Mouse (Mus musculus): ENCODE measurements around the gene Gbp8. TPM values are rescaled to one million over a fixed set of nuclear protein-coding genes. Genes with fewer than 3 reads are reported as not detected.
A peak's percentile ranks its signal among the peaks of the same experiment; 100 is the strongest.
"Not testable (repeated sequence)": the region's sequence is repeated elsewhere in the genome, so short reads cannot be mapped to it uniquely, and the experiment has no call there.

The Gbp8 gene
- polyA plus RNA-seq, 1 experiment from 2014 or later: 0.29 TPM

GRCm38 (mm10) chr5:105113656-105114055 is 25.7 kb downstream of the Gbp8 start:
- Histone ChIP-seq H3K27me3 (replicated peaks; ENCODE audit: low read depth, poor library complexity, severe bottlenecking) (no peaks in the 10 kb centered on the region), H3K36me3 (replicated peaks) (no peaks in the 10 kb centered on the region), H3K4me1 (peaks cover 4% of the 10 kb centered on the region; the same call in 1 of the 2 replicates), H3K4me3 (no peak overlapping the region), H3K9me3 (no peaks in the 10 kb centered on the region), H3K27ac (replicated peaks) (no peak overlapping the region)
- WGBS: 91% methylated on average over 5 of the region's 5 CpGs
- no peak for DNase-seq (ENCODE audit: low spot score)

GRCm38 (mm10) chr5:105110271-105110852 is 29.0 kb downstream of the Gbp8 start:
- not testable (repeated sequence) for H3K27me3 ChIP-seq (replicated peaks; ENCODE audit: low read depth, poor library complexity, severe bottlenecking); H3K4me3 ChIP-seq; H3K27ac ChIP-seq (replicated peaks); H3K4me1 ChIP-seq; H3K36me3 ChIP-seq (replicated peaks); H3K9me3 ChIP-seq
- WGBS: 16% methylated on average over 4 of the region's 4 CpGs
- peak; percentile 10 for DNase-seq (ENCODE audit: low spot score)

GRCm38 (mm10) chr5:105109775-105110174 is 29.6 kb downstream of the Gbp8 start:
- whole genome bisulfite sequencing: 34% methylated on average over 1 of the region's 1 CpGs

DNA sequence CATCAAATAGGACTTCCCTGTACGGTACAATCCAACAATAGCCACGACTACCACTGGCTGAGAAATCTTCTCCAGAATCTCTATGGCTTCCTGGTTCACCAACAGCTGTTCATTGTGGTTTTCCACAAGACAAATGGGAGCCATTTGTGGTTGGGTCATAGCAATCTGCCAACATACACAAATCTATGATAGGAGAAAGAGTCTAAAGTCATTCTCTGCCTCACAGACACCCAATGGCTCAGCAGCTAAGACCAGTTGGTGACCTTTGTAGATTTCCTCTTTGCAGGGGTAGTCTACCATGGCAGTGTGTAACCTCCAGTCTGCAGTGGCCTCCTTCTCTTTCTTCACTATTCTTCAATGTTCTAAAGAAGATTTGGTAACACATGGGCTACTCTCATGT is 33.7 kb downstream of the Gbp8 start:
- H3K27ac ChIP-seq (replicated peaks); H3K9me3 ChIP-seq; H3K27me3 ChIP-seq (replicated peaks; ENCODE audit: low read depth, poor library complexity, severe bottlenecking); H3K36me3 ChIP-seq (replicated peaks); DNase-seq (ENCODE audit: low spot score); H3K4me1 ChIP-seq; H3K4me3 ChIP-seq: not testable (repeated sequence)
- WGBS: 88% methylated on average over 2 of the region's 2 CpGs

More at GRCm38 (mm10) chr5:105109775-105110174, 29.6 kb downstream of the Gbp8 start:
- not testable (repeated sequence) for H3K36me3 ChIP-seq (replicated peaks); H3K4me1 ChIP-seq; H3K4me3 ChIP-seq; H3K9me3 ChIP-seq; H3K27me3 ChIP-seq (replicated peaks; ENCODE audit: low read depth, poor library complexity, severe bottlenecking)
- DNase-seq (ENCODE audit: low spot score): peak; percentile 10
- 0 out of 2 replicates have a peak overlapping the region, but pooled peaks have one; percentile 40 for H3K27ac ChIP-seq (replicated peaks)

GRCm38 (mm10) chr5:105081900-105082299 is 57.4 kb downstream of the Gbp8 start:
- peaks cover 8% of the 10 kb centered on the region; the same call in 1 of the 2 replicates for H3K9me3 ChIP-seq
- no peak for DNase-seq (ENCODE audit: low spot score)
- H3K4me3 ChIP-seq: no peak overlapping the region
- no peaks in the 10 kb centered on the region for H3K27me3 ChIP-seq (replicated peaks; ENCODE audit: low read depth, poor library complexity, severe bottlenecking)
- H3K36me3 ChIP-seq (replicated peaks): no peaks in the 10 kb centered on the region
- no peak overlapping the region for H3K27ac ChIP-seq (replicated peaks)
- H3K4me1 ChIP-seq: no peaks in the 10 kb centered on the region

DNA sequence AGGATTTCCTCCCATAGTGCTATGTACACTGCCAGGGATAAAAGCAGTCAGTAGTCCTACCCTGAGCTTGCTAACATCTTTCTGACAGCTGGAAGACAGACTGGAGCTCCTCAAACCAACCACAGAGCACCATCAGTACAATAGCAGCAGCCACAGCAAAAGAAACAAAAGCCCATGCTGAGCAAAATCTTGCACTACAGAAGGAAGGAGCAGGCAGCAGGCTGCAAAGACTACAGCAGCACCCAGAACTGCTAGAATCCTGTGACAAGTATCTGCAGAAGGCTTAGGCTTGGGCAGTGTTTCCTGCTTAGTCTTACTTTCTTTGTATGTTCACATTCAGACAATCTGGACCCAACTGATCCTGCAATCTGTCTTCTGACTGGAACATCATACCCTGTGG is 71.0 kb downstream of the Gbp8 start:
- not testable (repeated sequence) for H3K27me3 ChIP-seq (replicated peaks; ENCODE audit: low read depth, poor library complexity, severe bottlenecking); H3K27ac ChIP-seq (replicated peaks); H3K36me3 ChIP-seq (replicated peaks); H3K4me3 ChIP-seq; H3K9me3 ChIP-seq; H3K4me1 ChIP-seq; DNase-seq (ENCODE audit: low spot score)

- H3K36me3 ChIP-seq (replicated peaks); H3K27ac ChIP-seq (replicated peaks); H3K27me3 ChIP-seq (replicated peaks; ENCODE audit: low read depth, poor library complexity, severe bottlenecking); H3K4me3 ChIP-seq; DNase-seq (ENCODE audit: low spot score); H3K9me3 ChIP-seq; H3K4me1 ChIP-seq: not testable (repeated sequence)
- 80% methylated on average over 2 of the region's 2 CpGs for WGBS
These were observed 74.9 kb downstream of the Gbp8 start for GRCm38 (mm10) chr5:105064443-105064842.

DNA sequence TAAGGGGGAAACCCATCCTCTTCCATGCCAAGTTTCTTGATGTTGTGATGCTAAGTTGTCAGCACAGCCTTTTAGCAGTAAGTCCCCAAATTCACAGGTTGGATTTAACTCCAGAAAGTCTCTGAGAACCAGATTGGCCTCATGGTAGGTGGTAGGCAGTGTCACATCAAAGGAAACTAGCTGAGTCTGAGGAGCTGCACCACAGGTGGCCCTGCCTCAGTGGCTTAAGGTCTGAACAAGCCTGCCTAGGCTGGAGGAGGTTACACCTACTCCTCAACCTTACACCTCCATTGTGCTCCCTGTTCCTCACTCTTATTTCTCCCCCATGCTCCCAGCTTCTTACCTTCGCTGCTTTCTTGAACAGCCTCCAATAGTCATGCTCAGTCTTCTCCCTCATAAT is 76.0 kb downstream of the Gbp8 start:
- H3K4me1 ChIP-seq: no peaks in the 10 kb centered on the region
- H3K27ac ChIP-seq (replicated peaks): no peak overlapping the region
- WGBS: 73% methylated on average over 1 of the region's 1 CpGs
- DNase-seq (ENCODE audit: low spot score): no peak
- no peaks in the 10 kb centered on the region for H3K9me3 ChIP-seq
- H3K27me3 ChIP-seq (replicated peaks; ENCODE audit: low read depth, poor library complexity, severe bottlenecking): no peaks in the 10 kb centered on the region
- H3K4me3 ChIP-seq: no peak overlapping the region
- H3K36me3 ChIP-seq (replicated peaks): no peaks in the 10 kb centered on the region

GRCm38 (mm10) chr5:105062403-105062802 is 76.9 kb downstream of the Gbp8 start:
- not testable (repeated sequence) for H3K27me3 ChIP-seq (replicated peaks; ENCODE audit: low read depth, poor library complexity, severe bottlenecking); H3K4me1 ChIP-seq; H3K9me3 ChIP-seq; H3K36me3 ChIP-seq (replicated peaks); DNase-seq (ENCODE audit: low spot score); H3K27ac ChIP-seq (replicated peaks); H3K4me3 ChIP-seq
- WGBS: 77% methylated on average over 2 of the region's 2 CpGs

- WGBS: 92% methylated on average over 2 of the region's 2 CpGs
- Histone ChIP-seq H3K36me3 (replicated peaks) (no peaks in the 10 kb centered on the region), H3K9me3 (no peaks in the 10 kb centered on the region), H3K4me1 (no peaks in the 10 kb centered on the region), H3K27me3 (replicated peaks; ENCODE audit: low read depth, poor library complexity, severe bottlenecking) (no peaks in the 10 kb centered on the region), H3K27ac (replicated peaks) (no peak overlapping the region), H3K4me3 (no peak overlapping the region)
- no peak for DNase-seq (ENCODE audit: low spot score)
These were observed 79.1 kb downstream of the Gbp8 start for GRCm38 (mm10) chr5:105060224-105060623.

GRCm38 (mm10) chr5:105055279-105055678 is 84.1 kb downstream of the Gbp8 start:
- H3K27ac ChIP-seq (replicated peaks): no peak overlapping the region
- no peaks in the 10 kb centered on the region for H3K36me3 ChIP-seq (replicated peaks)
- no peak for DNase-seq (ENCODE audit: low spot score)
- H3K4me1 ChIP-seq: no peaks in the 10 kb centered on the region
- 90% methylated on average over 2 of the region's 2 CpGs for WGBS
- no peak overlapping the region for H3K4me3 ChIP-seq
- no peaks in the 10 kb centered on the region for H3K27me3 ChIP-seq (replicated peaks; ENCODE audit: low read depth, poor library complexity, severe bottlenecking)
- no peaks in the 10 kb centered on the region for H3K9me3 ChIP-seq

- H3K27me3 ChIP-seq (replicated peaks; ENCODE audit: low read depth, poor library complexity, severe bottlenecking); H3K4me3 ChIP-seq; H3K4me1 ChIP-seq; H3K9me3 ChIP-seq; DNase-seq (ENCODE audit: low spot score); H3K36me3 ChIP-seq (replicated peaks); H3K27ac ChIP-seq (replicated peaks): not testable (repeated sequence)
- 81% methylated on average over 1 of the region's 1 CpGs for WGBS
These were observed 85.7 kb downstream of the Gbp8 start for GRCm38 (mm10) chr5:105053471-105054169.

DNA sequence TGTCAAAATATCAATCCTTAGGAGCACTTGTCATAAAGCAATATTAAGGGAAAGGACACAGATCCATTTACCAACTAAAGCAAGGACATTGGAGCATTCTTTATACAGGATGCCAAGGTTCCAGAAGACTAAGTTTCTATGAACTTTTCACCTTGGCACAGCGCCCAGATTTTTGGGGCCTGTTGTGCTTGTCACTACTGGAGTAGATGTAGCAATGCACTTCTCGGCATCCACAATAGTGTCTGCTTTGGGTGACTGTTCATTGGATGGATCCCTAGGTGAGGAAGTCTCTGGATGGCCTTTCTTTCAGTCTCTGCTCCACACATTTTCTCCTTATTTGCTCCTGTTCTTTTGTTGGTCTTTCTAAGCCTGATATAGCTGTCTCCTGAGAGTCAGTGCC is 107.0 kb downstream of the Gbp8 start:
- no peaks in the 10 kb centered on the region for H3K9me3 ChIP-seq
- no peak for DNase-seq (ENCODE audit: low spot score)
- no peaks in the 10 kb centered on the region for H3K4me1 ChIP-seq
- H3K36me3 ChIP-seq (replicated peaks): no peaks in the 10 kb centered on the region
- H3K4me3 ChIP-seq: no peak overlapping the region
- no peak overlapping the region for H3K27ac ChIP-seq (replicated peaks)
- no peaks in the 10 kb centered on the region for H3K27me3 ChIP-seq (replicated peaks; ENCODE audit: low read depth, poor library complexity, severe bottlenecking)
- WGBS: 87% methylated on average over 2 of the region's 2 CpGs

Data from embryonic facial prominence, embryonic 10.5 days (tissue).